Mouse (Mus musculus): ENCODE results near the gene Mta3. TPM values are rescaled to one million over a fixed set of nuclear protein-coding genes. Genes with fewer than 3 reads are reported as not detected.

The Mta3 gene
- total RNA-seq, 1 experiment from 2014 or later, result 89.0 TPM

DNA sequence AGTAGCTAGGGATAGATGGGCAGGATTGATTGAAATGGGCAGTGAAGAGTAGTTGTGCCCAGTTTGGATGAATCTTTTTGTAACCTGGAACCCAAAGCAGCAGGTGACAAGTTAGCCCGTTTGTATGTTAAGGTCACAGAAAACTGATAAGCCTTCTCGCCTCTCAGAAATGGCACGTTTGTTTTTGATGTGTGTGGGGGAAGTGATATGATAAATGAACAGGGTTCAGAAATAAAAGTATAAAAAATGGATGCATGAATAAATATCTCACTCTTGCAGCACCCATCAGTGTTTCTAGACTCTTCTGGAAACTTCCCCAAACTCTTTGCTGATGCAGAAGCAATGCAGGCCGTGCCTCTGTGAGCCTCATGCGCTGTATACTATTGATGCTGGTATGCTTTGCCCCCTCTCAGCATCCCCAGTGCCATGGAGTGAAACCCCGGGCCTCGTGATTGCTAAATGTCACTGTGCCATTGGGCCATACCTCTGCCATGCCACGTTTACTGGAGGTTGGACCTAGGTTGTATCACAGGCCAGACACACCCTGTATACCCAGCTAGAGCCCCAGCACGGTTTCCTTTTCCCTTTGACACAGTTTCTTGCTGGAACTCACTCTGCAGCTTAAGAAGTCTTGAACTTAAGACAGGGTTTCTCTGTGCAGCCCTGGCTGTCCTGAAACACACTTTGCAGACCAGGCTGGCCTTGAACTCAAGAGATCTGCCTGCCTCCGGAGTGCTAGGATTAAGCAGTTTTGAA lies 41.6 kb downstream of the Mta3 start:
- ATAC-seq (ENCODE audit: extremely low read depth, insufficient number of reproducible peaks, low FRiP score, poor library complexity, severe bottlenecking), result no peak

DNA sequence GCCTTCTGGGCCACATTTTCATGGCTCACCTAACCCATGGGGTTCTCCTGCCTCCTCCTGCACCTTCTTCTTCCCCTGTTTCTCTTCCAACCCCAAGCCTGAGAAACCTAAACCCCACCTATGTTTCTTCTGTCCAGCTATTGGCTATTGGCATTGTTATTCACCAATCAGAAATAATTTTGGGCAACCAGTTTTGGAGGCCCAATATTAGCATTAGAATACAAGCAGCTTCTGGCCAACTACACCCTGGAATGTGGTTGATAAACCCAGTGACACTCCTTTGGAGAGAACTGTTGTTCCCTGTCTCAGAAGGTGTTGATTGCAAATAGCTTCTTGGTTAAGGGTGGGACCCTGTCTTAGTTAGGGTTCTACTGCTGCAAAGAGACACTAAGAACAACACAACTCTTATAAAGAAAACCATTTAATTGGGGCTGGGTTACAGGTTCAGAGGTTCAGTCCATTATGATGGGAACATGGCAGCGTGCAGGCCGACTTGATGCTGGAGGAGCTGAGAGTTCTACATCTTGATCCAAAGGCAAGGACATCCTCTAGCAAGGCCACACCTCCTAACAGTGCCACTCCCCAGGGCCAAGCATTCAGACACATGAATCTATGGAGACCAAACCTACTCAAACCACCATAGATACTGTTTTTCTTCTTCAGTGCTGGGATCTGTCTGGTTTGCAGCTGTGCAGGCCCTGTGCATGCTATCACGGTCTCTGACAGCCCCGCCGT lies 44.4 kb downstream of the Mta3 start:
- no peak for ATAC-seq (ENCODE audit: extremely low read depth, insufficient number of reproducible peaks, low FRiP score, poor library complexity, severe bottlenecking)

DNA sequence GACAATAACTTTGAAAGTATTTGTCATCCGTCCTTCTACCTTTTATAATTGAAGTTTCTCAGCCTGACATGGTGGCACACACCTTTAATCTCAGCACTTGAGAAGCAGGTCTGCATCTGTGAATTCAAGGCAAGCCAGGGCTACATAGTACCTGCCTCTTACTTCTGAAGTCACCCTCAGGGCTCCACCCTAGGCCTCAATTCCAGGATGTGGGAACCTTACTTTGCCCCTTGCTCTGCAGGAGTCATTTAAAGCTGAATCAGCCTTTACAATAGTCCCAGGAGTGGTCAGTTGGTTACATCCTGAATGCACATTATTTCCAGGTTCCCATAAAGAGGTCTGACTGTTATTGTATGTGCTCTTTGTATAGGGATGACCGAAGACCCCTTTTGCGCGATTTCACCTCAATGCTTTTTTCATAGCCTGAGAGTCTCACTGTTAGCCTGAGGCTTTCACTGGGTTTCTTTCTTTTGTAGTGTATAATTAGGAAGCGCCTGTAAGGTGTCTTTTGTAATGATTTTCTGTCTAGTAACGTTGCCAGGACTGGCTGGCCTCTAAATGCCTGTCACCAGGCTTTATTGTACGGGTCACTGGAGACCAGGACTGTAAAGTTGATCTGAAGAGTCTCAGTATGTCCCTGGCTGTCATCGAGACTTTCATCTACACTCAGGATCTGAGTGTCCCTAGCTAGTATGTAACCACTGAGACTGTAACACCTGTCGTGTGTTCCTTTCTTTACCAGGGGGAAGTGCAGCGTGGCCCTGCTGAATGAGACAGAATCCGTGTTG lies 47.3 kb downstream of the Mta3 start:
- ATAC-seq (ENCODE audit: extremely low read depth, insufficient number of reproducible peaks, low FRiP score, poor library complexity, severe bottlenecking), result no peak

DNA sequence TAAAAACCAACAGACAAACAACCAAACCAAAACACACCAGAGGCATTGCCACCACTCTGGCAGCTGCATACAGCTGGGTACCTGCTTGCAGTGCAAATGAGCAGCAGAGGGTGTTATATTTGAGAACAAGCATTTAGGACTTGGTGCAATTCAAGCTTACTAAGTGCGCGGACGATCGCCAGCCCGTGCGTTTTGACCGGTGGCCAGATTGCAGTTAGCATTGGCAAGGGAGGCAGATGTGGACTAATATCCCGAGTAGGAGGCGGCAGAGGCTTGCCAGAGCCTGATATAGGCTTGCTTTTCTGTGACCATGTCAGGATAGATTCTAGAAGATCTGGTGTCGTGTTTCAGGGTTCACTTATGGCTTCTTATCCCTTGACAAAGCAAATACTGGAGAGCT lies 52.1 kb downstream of the Mta3 start:
- ATAC-seq (ENCODE audit: extremely low read depth, insufficient number of reproducible peaks, low FRiP score, poor library complexity, severe bottlenecking), result no peak

DNA sequence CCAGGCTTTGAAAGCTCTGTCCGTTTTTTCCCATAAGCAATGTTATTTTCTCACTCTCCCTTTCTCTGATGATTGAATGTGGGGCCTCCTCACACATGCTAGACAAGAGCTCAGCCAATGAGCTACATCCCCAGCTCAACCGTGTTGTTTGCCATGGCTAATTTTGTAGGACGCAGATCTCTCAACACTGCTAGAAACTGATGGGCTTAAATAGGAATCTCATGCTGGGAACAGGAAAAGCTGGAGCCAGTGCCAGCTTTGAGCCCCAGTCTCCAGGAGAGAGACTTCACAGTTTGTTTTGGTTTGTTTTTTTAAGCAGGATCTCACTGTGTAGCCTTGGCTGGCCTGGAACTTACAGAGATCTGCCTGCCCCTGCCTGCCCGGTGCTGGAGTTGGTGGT lies 53.6 kb downstream of the Mta3 start:
- no peak for ATAC-seq (ENCODE audit: extremely low read depth, insufficient number of reproducible peaks, low FRiP score, poor library complexity, severe bottlenecking)

DNA sequence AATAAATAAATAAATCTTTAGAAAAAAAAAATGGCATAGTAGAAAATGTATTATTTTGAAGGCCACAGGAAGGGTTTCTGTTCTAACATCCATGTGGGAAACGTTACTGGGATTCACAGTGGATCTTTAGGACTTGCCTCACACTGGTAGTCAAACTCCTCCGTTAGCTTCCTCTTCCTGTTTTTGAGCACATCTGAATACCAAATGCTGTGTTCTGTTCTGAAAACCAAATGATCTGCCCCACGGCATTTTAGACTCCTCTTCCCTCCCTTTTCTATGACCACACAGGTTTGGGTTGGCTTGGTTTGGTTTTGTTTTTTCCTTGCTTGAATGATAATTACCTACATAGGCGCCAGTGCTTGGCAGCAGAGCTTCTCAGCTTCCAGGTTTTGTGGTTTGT lies 58.6 kb downstream of the Mta3 start:
- ATAC-seq (ENCODE audit: extremely low read depth, insufficient number of reproducible peaks, low FRiP score, poor library complexity, severe bottlenecking), result peak; percentile 61

DNA sequence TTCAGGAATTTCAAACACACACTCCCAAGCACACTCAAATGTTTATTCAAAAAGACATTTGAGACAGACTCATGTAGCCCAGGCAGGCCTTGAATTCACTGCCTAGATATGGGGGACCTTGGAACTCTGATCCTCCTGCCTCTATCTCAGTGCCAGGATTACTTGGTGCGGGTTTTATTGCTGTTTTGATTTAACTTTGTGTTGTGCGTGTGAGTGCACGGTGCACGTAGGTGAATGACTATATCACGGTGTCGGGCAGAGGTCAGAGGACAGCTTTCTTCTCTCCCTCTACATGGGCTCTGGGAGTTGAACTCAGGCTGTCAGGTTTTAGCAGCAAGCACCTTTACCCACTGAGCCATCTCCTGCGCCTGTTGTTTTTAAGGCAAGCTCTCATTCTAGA lies 61.1 kb downstream of the Mta3 start:
- no peak for ATAC-seq (ENCODE audit: extremely low read depth, insufficient number of reproducible peaks, low FRiP score, poor library complexity, severe bottlenecking)

DNA sequence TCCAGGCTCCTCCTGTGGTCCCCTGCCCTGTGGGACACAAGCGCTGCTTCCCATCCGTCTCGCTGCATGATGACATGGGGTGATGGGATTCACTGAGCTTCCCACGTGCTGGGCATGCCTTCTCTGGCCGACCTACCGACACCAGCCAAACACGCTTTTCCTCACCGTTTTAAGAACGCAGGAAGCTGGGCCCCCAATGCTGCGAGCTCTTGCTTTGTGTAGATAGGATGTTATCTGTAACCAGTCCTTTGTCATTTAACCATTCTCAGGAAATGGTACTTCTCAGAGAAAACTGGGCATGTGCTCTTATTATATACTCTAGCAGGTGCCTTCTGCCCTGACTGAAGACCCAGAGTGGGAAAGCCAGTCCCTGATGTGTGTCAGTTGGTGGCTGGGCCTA lies 62.3 kb downstream of the Mta3 start:
- no peak for ATAC-seq (ENCODE audit: extremely low read depth, insufficient number of reproducible peaks, low FRiP score, poor library complexity, severe bottlenecking)

DNA sequence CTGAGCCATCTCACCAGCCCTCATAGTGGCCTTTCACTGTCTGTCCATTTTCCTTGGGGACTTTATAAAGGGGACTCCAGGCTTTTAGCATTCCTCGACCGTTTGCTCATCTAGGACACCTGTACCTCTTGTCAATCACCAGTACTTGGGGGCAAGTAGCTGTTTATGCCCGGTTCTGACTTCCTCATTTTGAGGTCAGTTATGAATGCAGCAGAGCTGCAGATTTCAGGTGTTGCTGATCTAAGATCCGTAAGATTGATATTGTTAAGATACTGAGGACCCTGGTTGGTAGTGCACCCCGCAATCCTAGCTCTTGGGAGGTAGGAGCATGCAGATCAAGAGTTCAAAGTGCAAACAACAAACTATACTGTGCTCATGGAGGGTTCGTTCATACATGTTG lies 64.4 kb downstream of the Mta3 start:
- no peak for ATAC-seq (ENCODE audit: extremely low read depth, insufficient number of reproducible peaks, low FRiP score, poor library complexity, severe bottlenecking)

DNA sequence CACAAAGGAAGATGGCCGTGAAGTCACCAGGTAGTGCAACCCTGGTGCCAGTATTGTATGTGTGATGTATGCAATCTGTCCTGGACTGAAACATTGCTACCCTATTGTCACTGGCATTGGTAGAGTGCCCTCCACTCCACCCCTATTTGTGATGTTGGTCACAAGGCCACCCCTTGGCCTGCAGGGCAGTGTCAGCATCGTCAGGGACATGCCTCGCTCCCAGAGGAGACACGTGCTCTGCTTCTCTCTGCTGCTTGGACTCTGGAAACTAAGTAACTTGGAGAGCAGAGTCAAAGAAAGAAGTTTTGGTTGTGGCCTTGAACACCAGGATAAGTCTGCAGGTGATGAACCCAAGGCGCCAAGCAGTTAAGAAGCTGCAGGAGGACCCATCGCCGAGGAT lies 65.0 kb downstream of the Mta3 start:
- no peak for ATAC-seq (ENCODE audit: extremely low read depth, insufficient number of reproducible peaks, low FRiP score, poor library complexity, severe bottlenecking)

DNA sequence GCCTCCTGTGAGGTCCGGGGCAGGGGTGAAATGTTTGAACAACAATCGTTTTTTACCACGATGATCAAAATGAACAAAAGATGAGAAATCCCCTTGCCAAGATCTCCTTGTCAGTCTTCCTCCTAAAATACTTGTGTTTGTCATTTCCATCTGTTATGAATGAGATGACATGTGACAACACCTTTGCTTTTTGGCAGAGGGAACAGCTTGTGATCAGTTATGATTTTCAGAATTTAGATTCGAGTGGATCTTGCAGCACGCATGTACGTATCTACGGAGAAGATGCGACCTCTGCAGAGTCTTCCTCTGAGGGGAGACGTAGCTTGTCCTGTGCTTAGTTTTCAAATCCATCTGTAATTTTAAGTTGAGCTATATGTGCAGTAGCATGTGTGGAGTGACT lies 66.1 kb downstream of the Mta3 start:
- no peak for ATAC-seq (ENCODE audit: extremely low read depth, insufficient number of reproducible peaks, low FRiP score, poor library complexity, severe bottlenecking)

DNA sequence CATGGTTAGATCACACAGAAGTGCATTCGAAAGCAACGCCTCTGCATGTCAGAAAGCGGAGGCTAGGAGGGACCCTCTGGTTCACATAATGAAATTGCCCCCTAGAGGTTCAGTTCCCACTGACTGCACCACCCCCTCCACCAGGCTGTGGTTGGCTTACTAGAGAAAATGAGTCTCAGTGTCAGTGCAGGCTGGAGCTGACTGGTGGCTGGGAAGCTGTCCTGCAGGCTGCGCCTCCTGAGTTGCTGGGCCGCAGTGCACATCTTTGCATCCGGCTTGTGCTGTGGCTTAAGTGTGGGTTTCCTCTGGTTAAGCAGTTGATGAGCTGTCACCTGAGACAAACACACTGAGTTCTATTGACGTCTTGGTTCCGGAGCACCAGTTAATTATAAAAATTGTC lies 66.7 kb downstream of the Mta3 start:
- peak; percentile 82 for ATAC-seq (ENCODE audit: extremely low read depth, insufficient number of reproducible peaks, low FRiP score, poor library complexity, severe bottlenecking)

DNA sequence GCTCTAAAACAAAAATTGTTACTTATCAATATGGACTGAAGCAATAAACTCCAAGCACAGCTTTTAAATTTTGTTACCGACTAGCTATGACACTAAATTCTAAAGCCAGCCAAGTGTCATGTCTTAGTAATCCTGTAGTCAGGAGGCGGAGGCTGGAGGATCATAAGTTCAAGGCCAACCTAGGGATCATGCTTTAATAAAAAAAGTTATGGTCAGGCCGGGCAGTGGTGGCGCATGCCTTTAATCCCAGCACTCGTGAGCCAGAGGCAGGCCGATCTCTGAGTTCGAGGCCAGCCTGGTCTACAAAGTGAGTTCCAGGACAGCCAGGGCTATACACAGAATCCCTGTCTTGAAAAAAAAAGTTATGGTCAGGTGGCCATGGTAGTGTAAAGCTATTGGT lies 71.0 kb downstream of the Mta3 start:
- ATAC-seq (ENCODE audit: extremely low read depth, insufficient number of reproducible peaks, low FRiP score, poor library complexity, severe bottlenecking), result no peak

DNA sequence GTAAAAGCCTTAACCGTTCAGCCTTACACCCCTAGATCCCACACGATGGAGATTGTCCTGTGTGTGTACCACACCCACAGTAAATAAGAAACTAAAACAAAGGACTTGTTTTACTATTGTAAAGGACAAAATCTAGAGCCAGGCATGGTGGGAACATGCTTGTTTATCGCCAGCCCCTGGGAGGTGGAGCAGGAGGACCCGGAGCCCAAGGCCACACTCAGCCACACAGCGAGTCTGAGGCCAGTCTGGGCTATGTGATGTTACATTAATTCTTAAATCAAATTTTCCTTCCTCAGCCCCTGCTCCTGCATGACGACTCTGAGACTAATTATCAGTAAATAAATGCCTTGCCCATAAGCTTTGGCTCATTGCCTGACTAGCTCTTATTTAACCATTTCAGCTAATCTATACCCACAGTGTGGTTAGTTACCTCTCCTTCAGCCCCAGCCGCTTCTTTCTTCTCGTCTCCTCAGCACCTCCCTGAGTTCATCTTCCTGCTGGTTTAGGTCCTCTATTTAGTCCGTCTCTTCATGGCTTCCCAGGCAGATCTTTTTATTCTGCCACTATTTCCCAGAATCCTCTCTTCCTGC lies 71.6 kb downstream of the Mta3 start:
- no peak for ATAC-seq (ENCODE audit: extremely low read depth, insufficient number of reproducible peaks, low FRiP score, poor library complexity, severe bottlenecking)

DNA sequence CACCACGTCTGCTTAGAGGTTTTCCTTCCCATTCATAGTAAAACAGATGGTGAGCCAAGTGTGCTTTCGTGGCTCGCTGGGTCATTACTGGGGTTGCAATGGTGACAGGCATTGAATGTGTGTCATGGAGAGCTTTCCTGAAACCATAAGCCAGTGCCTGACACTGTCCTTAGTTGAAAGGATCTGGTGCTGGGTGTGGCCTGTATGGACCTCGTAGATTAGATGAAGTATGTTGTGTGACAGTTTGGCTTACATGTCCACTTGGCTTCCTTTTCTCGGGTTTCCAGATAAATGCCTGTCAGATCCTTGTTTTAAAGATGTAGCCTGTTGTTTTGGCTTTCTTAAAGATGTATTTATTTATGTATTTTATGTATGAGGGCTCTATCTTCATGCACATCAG lies 74.3 kb downstream of the Mta3 start:
- no peak for ATAC-seq (ENCODE audit: extremely low read depth, insufficient number of reproducible peaks, low FRiP score, poor library complexity, severe bottlenecking)

DNA sequence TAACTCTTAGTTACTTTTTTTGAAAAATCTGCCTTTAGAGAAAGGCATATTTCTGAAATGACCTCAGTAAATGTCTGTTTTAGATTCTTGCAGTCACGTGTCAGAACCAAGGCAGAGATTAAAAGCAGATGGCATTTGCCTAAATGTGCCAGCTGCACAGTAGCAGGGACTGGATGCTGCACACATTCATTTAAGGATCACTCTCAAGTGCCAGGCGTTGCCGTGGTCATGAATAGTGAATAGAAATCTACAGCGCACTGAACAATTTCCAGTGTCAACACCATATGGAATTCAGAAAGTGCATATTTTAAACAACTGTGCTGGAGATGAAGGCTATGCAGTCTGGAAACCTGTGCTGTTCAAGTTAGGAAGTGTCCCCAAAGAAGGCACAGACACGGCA lies 76.8 kb downstream of the Mta3 start:
- no peak for ATAC-seq (ENCODE audit: extremely low read depth, insufficient number of reproducible peaks, low FRiP score, poor library complexity, severe bottlenecking)

DNA sequence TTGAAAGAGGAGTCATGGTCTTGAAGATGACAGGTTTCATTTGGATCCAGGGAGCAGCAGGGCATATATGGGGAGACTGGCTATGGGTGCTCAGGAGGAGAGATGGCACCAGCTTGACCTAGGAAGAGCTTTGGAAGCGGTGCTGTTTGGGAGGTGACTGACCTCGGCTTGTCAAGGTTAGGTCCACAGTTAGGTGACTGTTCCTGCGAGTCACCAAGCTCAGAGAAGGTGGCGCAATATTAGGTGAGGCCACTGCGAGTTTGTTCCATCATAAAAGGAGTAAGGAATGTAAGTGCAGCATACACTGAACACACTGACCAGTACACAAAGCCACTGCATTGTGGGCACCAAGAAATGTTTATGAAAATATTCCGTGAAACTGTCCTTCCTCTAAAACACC lies 80.5 kb downstream of the Mta3 start:
- no peak for ATAC-seq (ENCODE audit: extremely low read depth, insufficient number of reproducible peaks, low FRiP score, poor library complexity, severe bottlenecking)

DNA sequence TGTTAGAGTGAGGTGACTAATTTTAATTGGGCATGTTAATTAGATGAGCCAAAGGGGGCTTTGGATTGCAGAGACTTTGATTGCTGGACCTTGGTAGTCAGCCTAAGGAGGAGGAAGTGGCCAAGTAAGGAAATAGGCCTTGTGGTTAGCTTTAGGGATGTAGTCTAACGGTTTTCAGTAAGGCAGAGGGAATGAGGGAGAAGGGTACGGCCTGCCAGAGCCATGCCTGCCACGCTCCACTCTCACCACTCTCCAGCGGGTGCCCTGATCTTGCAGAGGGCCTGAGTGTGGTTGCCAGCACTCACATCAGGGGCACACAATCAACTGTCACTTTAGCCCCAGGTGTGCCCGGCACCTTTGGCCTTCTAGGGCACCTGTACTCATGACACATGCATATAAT lies 84.2 kb downstream of the Mta3 start:
- ATAC-seq (ENCODE audit: extremely low read depth, insufficient number of reproducible peaks, low FRiP score, poor library complexity, severe bottlenecking), result no peak

DNA sequence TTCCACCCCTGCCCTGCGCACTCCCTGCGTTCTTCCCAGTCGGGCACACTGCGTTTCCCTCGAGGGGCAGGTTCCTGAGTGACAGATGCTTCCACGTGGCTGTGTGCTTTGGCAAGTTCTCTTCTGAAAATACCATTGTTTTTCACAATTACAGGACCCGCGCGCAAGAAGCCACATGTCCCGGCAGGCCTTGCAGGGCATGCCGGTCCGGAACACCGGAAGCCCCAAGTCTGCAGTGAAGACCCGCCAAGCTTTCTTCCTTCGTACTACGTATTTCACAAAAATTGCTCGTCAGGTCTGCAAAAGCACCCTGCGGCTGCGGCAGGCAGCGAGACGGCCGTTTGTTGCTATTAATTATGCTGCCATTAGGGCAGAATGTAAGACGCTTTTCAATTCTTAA lies 86.4 kb downstream of the Mta3 start:
- ATAC-seq (ENCODE audit: extremely low read depth, insufficient number of reproducible peaks, low FRiP score, poor library complexity, severe bottlenecking), result no peak

DNA sequence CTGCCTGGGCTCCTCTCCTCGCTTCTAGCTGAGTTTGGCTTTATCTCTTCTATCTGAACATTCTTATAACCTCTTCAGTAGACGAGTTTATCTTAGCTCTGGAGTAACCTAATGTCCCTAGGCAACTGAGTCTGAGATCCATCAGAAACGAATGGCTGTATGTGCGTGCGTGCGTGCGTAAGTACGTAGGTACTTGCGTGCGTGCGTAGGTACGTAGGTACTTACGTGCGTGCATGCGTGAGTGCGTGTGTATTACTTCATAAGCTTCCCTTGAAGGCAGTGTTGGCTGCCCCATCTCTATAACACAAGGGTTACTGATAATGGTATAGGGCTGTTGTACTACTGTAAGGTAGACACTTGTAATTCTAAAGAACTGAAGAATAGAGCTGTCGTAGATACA lies 89.2 kb downstream of the Mta3 start:
- ATAC-seq (ENCODE audit: extremely low read depth, insufficient number of reproducible peaks, low FRiP score, poor library complexity, severe bottlenecking), result no peak

Measured in neutrophil, adult 5-6 weeks (primary cell).